Mouse (Mus musculus) kidney, embryonic 14.5 days (tissue): ENCODE results near the gene S100pbp. TPM values are rescaled to one million over a fixed set of nuclear protein-coding genes. Genes with fewer than 3 reads are reported as not detected.
"Not testable (repeated sequence)": the region's sequence is repeated elsewhere in the genome, so short reads cannot be mapped to it uniquely, and the experiment has no call there.

ENCODE experiments used
- ATAC-seq: fragments of 200-750 bp; cut with Nextera tagmentation; 2 replicates; pipeline ENCODE4 v1.8.0; 2017; ENCODE audit warnings: moderate number of reproducible peaks, mild to moderate bottlenecking, moderate TSS enrichment, moderate library complexity; ENCODE audit not compliant: low FRiP score, low TSS enrichment
- H3K27ac ChIP-seq: fragments of 300-500 bp; sonication (generic); 2 replicates; pipeline ENCODE4 v1.5.1; 2014; ENCODE audit warnings: low read depth, mild to moderate bottlenecking, low read length, moderate library complexity, mixed read lengths
- H3K27me3 ChIP-seq: fragments of 300-500 bp; sonication (generic); 2 replicates; pipeline ENCODE4 v1.6.1; 2014; ENCODE audit warnings: mild to moderate bottlenecking, low read length; ENCODE audit not compliant: control insufficient read depth, insufficient read depth
- H3K36me3 ChIP-seq: fragments of 300-500 bp; sonication (generic); 2 replicates; pipeline ENCODE4 v1.6.1; 2014; ENCODE audit warnings: low read length, mixed read lengths; ENCODE audit not compliant: control insufficient read depth, insufficient read depth
- H3K4me1 ChIP-seq: fragments of 300-500 bp; sonication (generic); 2 replicates; pipeline ENCODE4 v1.6.1; 2014; ENCODE audit warnings: low read length, mixed read lengths; ENCODE audit not compliant: control insufficient read depth, insufficient read depth
- H3K4me2 ChIP-seq: fragments of 300-500 bp; sonication (generic); replicated peaks from 2 replicates; pipeline ENCODE4 v1.6.1; 2014; ENCODE audit warnings: low read depth, mild to moderate bottlenecking, low read length
- H3K4me3 ChIP-seq: fragments of 300-500 bp; sonication (generic); 2 replicates; pipeline ENCODE4 v1.5.1; 2014; ENCODE audit warnings: mild to moderate bottlenecking, low read length
- H3K9ac ChIP-seq: fragments of 300-500 bp; sonication (generic); 2 replicates; pipeline ENCODE4 v1.6.1; 2014; ENCODE audit warnings: low read depth, mild to moderate bottlenecking, low read length, moderate library complexity
- H3K9me3 ChIP-seq: fragments of 300-500 bp; sonication (generic); 2 replicates; pipeline ENCODE4 v1.6.1; 2016; ENCODE audit warnings: low read length; ENCODE audit not compliant: control insufficient read depth
- WGBS: fragments of 180-500 bp; shearing (Covaris S2); extraction: QIAGEN DNeasy Blood & Tissue Kit; methylation state at CpG from one replicate; pipeline ENCODE4 v1.1.7; 2014; 5-methylcytosine and 5-hydroxymethylcytosine counted together
- polyA plus RNA-seq: library from polyadenylated mRNA; unstranded; fragments of >200 nt; fragmentation: Nextera tagmentation; extraction: Ambion mirVana; gene quantifications from 2 replicates; pipeline ENCODE4 v1.2.1, GENCODE M21; 2014

The S100pbp gene
- polyA plus RNA-seq, 1 experiment from 2014 or later = 28.9 TPM

DNA sequence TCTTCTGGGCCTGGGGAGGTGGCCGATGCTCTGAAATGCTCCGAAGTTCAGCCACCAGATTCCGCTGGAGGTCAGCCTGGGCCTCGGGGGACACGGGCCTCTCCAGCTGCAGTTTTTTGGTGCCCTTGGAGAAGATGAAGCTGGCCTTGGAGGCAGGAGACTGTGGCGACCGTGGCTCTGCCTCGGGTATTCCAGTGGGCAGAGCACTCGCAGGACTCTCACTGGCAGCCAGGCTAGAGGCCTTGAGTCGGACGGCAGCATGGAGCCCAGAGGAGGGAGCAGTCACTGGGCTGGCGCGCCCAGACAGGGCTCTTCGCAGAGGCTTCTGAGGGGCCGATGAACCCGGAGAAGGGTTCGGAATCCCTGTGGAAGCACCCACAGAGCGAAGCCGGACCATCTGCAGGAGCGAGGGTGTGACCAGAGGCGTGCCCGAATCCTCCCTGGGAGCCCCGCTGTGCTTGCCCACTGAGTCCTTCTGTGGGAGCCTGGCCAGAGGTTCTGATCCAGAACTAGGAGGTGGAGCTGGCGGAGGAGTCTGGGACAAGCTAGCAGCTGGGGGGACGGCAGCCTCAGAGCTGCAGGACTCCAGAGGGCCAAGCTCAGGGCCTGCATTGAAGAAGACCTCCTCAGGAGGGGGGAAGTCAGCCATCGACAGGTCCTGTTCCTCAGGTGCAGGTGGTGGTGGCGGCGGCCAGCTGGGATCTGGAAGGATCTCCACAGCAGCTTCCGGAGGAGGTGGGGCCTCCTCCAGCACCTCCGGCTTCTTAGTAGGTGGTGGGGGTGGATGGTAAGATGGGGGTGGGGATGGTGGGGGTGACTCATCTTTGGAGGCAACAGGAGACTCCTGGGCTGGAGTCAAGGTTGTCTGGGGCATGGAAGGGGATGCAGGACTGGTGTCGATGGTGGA lies 32.7 kb upstream of the S100pbp start:
- Histone ChIP-seq H3K27me3 (no peaks in the 10 kb centered on the region), H3K4me3 (no peak overlapping the region), H3K9ac (no peak overlapping the region), H3K9me3 (no peaks in the 10 kb centered on the region), H3K4me1 (peaks cover 27% of the 10 kb centered on the region), H3K27ac (no peak overlapping the region), H3K36me3 (peaks cover 67% of the 10 kb centered on the region), H3K4me2 (no peak overlapping the region)
- 79% methylated on average over 30 of the region's 31 CpGs for WGBS
- no peak for ATAC-seq

DNA sequence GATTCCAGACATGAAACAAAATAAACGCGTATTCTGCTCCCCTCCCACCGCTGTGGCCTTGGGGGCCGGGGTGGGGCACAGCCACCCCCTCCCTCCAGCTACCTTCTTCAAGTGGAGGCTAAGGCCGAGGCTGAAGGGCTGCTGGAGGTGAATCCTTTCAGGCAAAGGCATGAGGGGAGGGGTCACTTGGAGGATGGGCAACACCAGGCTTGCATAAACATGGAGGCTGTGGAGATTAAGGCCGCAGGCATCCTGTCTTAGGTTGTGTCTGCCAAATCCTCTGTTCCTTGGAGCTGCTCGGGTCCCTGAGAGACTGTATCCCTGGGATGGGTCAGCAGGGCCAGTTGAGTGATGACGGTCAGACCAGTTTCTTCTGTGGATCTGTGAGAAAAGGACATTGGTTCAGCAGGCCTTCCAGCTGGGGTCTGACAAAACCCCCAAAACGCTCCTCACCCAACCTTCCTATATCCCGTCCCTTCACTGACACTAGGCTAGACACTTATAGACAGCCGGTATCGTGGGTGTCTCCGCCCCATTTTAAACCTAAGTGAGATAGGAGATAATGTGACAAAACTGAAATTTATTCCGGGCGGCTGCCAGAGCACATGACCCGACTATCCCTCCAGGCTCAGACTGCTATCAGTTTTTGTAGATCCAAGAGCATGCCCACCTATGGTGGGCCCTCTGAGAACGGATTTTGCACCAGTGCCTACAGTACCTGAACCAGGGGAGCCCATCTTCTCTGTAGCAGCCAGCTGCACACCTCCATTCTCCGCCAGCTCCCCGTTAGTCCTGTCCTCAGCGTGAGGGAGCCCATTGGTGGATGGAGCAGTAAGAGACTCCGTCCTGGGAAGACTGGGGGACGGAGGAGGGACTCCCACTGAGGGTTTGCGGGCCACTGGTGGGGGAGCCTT lies 31.8 kb upstream of the S100pbp start:
- peaks cover 19% of the 10 kb centered on the region for H3K4me1 ChIP-seq
- no peak overlapping the region for H3K4me3 ChIP-seq
- no peak for ATAC-seq
- WGBS = 82% methylated on average over 23 of the region's 23 CpGs
- no peak overlapping the region for H3K4me2 ChIP-seq
- no peak overlapping the region for H3K27ac ChIP-seq
- no peak overlapping the region for H3K9ac ChIP-seq
- H3K36me3 ChIP-seq = peaks cover 76% of the 10 kb centered on the region
- H3K9me3 ChIP-seq = no peaks in the 10 kb centered on the region
- no peaks in the 10 kb centered on the region for H3K27me3 ChIP-seq

DNA sequence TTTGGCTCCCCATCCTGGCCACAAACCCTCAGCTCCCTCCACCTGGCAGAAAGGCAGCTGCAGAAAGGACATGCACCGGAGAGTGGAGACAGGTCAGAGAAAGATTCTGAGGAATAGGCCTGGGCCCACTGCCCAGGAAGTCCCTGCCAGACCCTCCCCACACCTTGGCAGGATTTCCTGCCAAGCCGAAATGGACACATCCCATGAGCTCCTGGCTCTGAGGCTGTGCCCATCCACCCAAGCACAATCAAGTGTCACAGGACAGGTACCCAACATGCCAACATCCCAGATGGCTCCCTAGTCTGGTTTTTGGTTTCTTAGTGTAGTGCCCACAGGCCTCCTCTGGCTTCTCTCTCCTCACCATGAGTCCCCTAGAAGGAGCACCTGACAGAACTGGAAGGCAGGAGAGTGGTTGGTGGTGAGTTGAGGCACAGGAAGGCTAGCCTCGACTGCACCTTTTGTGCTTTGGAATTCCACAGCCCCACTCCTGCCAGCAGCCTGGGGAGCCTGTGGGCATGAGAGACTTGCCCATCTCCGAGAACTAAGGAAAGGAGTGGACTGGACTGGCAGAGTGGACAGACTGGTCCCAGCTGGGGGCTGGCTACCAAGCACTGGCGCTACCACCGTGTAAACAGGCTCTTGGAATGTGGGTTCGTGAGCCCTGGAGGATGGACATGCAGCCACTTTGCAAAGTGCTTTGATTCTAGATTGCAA lies 31.0 kb upstream of the S100pbp start:
- no peak for ATAC-seq
- Histone ChIP-seq H3K9me3 (no peaks in the 10 kb centered on the region), H3K9ac (no peak overlapping the region), H3K4me3 (no peak overlapping the region), H3K27me3 (no peaks in the 10 kb centered on the region), H3K4me1 (peaks cover 10% of the 10 kb centered on the region), H3K27ac (no peak overlapping the region), H3K36me3 (peaks cover 82% of the 10 kb centered on the region), H3K4me2 (no peak overlapping the region)
- 81% methylated on average over 7 of the region's 7 CpGs for WGBS

DNA sequence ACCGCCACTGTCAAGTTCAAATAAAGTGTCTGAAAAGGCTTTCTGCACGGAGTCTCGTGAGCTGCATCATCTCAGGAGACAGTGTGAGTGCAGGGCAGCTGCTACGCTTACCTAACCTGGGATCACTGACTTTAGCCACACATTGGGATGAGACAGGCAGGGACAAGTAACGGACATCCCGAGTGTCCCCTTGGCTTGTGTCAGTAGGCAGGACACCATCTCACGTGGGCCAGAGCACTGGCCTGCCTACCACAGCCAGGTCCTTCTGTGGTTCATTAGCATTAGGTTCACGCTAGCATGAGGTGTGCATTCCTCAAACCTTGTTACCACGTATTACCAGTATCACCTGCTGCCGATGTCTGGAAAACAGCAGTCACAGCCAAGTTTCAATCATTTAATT lies 29.7 kb upstream of the S100pbp start:
- H3K4me3 ChIP-seq = no peak overlapping the region
- H3K4me2 ChIP-seq = no peak overlapping the region
- no peak overlapping the region for H3K9ac ChIP-seq
- no peak for ATAC-seq
- H3K9me3 ChIP-seq = no peaks in the 10 kb centered on the region
- H3K4me1 ChIP-seq = peaks cover 9% of the 10 kb centered on the region
- no peaks in the 10 kb centered on the region for H3K27me3 ChIP-seq
- H3K27ac ChIP-seq = no peak overlapping the region
- 87% methylated on average over 10 of the region's 10 CpGs for WGBS
- H3K36me3 ChIP-seq = peaks cover 86% of the 10 kb centered on the region

DNA sequence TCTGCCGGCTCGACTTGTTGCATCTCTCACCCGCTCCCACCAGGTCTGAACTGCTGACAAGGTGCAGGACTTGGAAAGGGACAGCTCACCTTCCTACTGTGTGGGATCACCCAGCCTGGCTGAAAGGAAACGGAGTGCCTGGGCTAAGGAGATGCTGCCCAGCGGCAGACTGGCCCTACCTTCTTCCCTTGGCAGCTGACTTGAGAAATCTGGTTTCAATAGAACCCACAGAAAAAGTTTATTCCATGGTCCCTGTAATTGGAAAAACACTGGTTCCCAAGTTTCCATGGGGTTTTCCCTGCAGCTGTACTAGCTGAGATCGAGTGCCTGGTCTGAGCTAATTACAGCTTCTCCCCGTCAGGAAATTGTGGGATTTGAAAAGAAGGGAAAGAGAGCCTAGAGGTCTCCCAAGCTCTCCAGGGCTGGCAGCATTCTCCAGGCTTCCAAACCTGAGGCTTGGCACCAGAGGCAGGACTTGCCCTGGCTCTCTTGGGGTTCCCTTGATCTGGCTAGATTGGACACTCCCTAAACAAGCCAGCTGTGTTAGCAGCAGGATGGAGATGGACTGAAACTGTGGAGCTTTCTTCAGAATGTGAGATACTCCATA lies 29.1 kb upstream of the S100pbp start:
- WGBS = 75% methylated on average over 7 of the region's 7 CpGs
- no peak for ATAC-seq
- peaks cover 7% of the 10 kb centered on the region for H3K4me1 ChIP-seq
- H3K4me3 ChIP-seq = no peak overlapping the region
- no peak overlapping the region for H3K4me2 ChIP-seq
- H3K9me3 ChIP-seq = no peaks in the 10 kb centered on the region
- no peak overlapping the region for H3K27ac ChIP-seq
- no peak overlapping the region for H3K9ac ChIP-seq
- H3K27me3 ChIP-seq = no peaks in the 10 kb centered on the region
- peaks cover 91% of the 10 kb centered on the region for H3K36me3 ChIP-seq

DNA sequence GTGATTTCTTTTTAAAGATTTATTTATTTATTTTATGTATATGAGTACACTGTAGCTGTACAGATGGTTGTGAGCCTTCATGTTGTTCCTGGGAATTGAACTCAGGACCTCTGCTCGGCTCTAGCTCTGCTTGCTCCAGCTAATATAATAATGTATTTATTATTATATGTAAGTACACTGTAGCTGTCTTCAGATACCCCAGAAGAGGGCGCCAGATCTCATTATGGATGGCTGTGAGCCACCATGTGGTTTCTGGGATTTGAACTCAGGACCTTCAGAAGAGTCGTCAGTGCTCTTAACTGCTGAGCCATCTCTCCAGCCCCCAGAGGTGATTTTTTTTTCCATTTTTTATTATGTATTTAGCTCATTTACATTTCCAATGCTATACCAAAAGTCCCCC lies 23.0 kb upstream of the S100pbp start:
- not testable (repeated sequence) for H3K9me3 ChIP-seq, H3K9ac ChIP-seq, H3K4me1 ChIP-seq, H3K4me3 ChIP-seq, ATAC-seq, H3K4me2 ChIP-seq, H3K27ac ChIP-seq, H3K27me3 ChIP-seq
- H3K36me3 ChIP-seq = peaks cover 86% of the 10 kb centered on the region
- WGBS = 80% methylated on average over 3 of the region's 3 CpGs

DNA sequence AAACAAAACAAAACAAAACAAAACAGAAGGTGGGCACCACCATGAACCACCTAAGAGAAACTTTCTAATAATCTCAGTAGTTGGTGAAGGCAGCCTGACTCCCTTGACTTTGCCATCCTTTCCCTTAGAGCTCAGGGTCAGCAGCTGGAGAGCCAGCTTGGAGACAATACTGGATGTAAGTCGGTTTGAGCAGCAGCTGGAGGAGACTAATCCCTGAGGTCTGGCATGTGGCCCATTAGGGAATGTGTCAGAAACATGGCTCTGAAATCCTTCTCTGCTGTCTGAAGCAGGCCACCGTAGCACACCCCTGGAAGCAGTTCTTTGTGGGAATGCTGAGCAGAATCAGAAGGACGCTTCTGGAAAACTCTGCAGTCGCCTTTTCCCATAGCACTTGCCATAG lies 21.9 kb upstream of the S100pbp start:
- Histone ChIP-seq H3K4me3 (no peak overlapping the region), H3K4me1 (no peaks in the 10 kb centered on the region), H3K9ac (no peak overlapping the region), H3K27ac (no peak overlapping the region), H3K36me3 (peaks cover 86% of the 10 kb centered on the region), H3K9me3 (no peaks in the 10 kb centered on the region), H3K4me2 (no peak overlapping the region), H3K27me3 (no peaks in the 10 kb centered on the region)
- 91% methylated on average over 4 of the region's 4 CpGs for WGBS
- no peak for ATAC-seq

DNA sequence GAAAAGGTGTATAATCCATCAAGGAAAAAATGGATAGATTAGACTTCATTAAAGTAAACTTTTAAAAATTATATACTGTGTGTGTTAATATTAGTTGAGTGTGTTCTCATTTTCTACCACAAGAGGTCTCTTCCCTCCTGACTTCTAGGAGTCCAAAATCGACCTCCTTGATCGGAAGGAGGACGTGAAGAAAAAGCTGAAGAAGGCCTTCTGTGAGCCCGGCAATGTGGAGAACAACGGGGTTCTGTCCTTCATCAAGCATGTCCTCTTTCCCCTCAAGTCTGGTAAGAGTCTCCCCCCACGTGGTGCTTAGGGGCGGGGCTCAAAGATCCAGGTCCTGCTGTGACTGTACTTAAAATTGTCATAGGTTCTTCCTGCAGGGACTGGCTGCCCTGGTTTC lies 20.0 kb upstream of the S100pbp start:
- Histone ChIP-seq H3K27me3 (no peaks in the 10 kb centered on the region), H3K4me2 (no peak overlapping the region), H3K4me3 (no peak overlapping the region), H3K9ac (no peak overlapping the region), H3K27ac (no peak overlapping the region), H3K9me3 (no peaks in the 10 kb centered on the region), H3K4me1 (no peaks in the 10 kb centered on the region), H3K36me3 (peaks cover 84% of the 10 kb centered on the region)
- 57% methylated on average over 7 of the region's 7 CpGs for WGBS
- no peak for ATAC-seq
